Mouse (Mus musculus): ENCODE measurements at regions not wholly inside any gene's neighbourhood (a gene's known extent, or its start where the extent isn't known, plus 50 kb on each side); places are given as distances from the start of the nearest gene placed in this dataset.
A peak's percentile ranks its signal among the peaks of the same experiment; 100 is the strongest.

GRCm38 (mm10) chr14:76913850-76914249, 122.7 kb upstream of the Ccdc122 start:
- DNase-seq, result no peak

- DNase-seq, result no peak
These were observed 124.1 kb upstream of the Ccdc122 start for GRCm38 (mm10) chr14:76912301-76913001.

- no peak for DNase-seq
These were observed 125.3 kb upstream of the Ccdc122 start for GRCm38 (mm10) chr14:76911271-76911670.

GRCm38 (mm10) chr14:76910186-76910585, 126.4 kb upstream of the Ccdc122 start:
- no peak for DNase-seq

- DNase-seq, result no peak
These were observed 128.6 kb upstream of the Ccdc122 start for GRCm38 (mm10) chr14:76907941-76908340.

- DNase-seq, result no peak
These were observed 133.4 kb upstream of the Ccdc122 start for GRCm38 (mm10) chr14:76902962-76903757.

GRCm38 (mm10) chr14:76901490-76901889, 135.1 kb upstream of the Ccdc122 start:
- no peak for DNase-seq

GRCm38 (mm10) chr14:76899331-76899730, 137.2 kb upstream of the Ccdc122 start:
- no peak for DNase-seq

GRCm38 (mm10) chr14:76887708-76888107, 148.9 kb upstream of the Ccdc122 start:
- no peak for DNase-seq

GRCm38 (mm10) chr14:76887201-76887600, 149.4 kb upstream of the Ccdc122 start:
- peak in 1 of 2 experiments; percentile 24 for DNase-seq

- no peak for DNase-seq
These were observed 153.3 kb upstream of the Ccdc122 start for GRCm38 (mm10) chr14:76883231-76883651.

- DNase-seq, result peak; percentile 94
These were observed 153.8 kb upstream of the Ccdc122 start for GRCm38 (mm10) chr14:76882711-76883171.

GRCm38 (mm10) chr14:76880851-76881250, 155.7 kb upstream of the Ccdc122 start:
- DNase-seq, result no peak

- DNase-seq, result no peak
These were observed 159.3 kb upstream of the Ccdc122 start for GRCm38 (mm10) chr14:76877306-76877705.

GRCm38 (mm10) chr14:76876015-76876414, 160.6 kb upstream of the Ccdc122 start:
- peak; percentile 79 to 87 for DNase-seq

- DNase-seq, result no peak
These were observed 161.2 kb upstream of the Ccdc122 start for GRCm38 (mm10) chr14:76875266-76875900.

- DNase-seq, result peak; percentile 30 to 44
These were observed 161.9 kb upstream of the Ccdc122 start for GRCm38 (mm10) chr14:76874542-76875265.

GRCm38 (mm10) chr14:76873684-76874083, 162.9 kb upstream of the Ccdc122 start:
- no peak for DNase-seq

- DNase-seq, result no peak
These were observed 163.6 kb upstream of the Ccdc122 start for GRCm38 (mm10) chr14:76872976-76873375.

- no peak for DNase-seq
These were observed 164.1 kb upstream of the Ccdc122 start for GRCm38 (mm10) chr14:76872510-76872909.

GRCm38 (mm10) chr14:76868831-76869230, 167.7 kb upstream of the Ccdc122 start:
- no peak for DNase-seq

- DNase-seq, result no peak
These were observed 168.4 kb upstream of the Ccdc122 start for GRCm38 (mm10) chr14:76868131-76868530.

GRCm38 (mm10) chr14:76864664-76865063, 171.9 kb upstream of the Ccdc122 start:
- DNase-seq, result no peak
